Mouse (Mus musculus) gastrocnemius, postnatal 4 days (tissue): ENCODE results near the gene Olfr1293-ps. TPM values are rescaled to one million over a fixed set of nuclear protein-coding genes. Genes with fewer than 3 reads are reported as not detected.

Experiments used
- DNase-seq, 2 experiments: peaks; one replicate each; pipeline ENCODE4 v3.0.0; 2021 to 2022; ENCODE audit warnings: low spot score in 2 of 2, mixed read lengths in 2 of 2
- long read RNA-seq, 2 experiments: library from polyadenylated mRNA; stranded (forward); transcript quantifications; one replicate each; pipeline ENCODE4 v2.0.0; 2021
- total RNA-seq, 2 experiments: library from RNA; stranded (reverse); gene quantifications; 2 replicates each; pipeline ENCODE4 v1.2.3; 2021

Olfr1293-ps gene
- total RNA-seq = not detected
- long read RNA-seq, experiment 1 = 0 reads
- long read RNA-seq, experiment 2 = 0 reads

DNA sequence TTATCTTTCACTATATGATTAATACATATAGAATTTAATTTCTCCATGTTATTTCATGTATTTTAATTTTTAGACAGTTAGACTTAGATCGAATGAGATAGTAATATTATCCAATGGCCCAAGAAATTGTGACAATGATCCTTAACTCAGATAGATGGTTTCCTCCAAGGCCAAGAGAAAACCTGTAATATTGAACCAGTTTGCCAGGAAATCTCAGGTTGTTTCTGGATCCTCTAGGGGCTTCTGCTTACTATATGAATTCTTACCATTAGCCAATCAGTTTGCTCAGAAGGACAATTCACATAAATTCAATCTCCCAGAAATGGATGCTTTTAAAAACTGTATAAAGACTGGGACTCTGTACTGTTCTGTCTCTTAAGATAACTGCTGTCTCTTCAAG lies at the start of gene Olfr1293-ps:
Gene Olfr1293-ps, plus strand, starts transcription at position 301 of the 400 bp plus-strand sequence.
- DNase-seq = no peak

DNA sequence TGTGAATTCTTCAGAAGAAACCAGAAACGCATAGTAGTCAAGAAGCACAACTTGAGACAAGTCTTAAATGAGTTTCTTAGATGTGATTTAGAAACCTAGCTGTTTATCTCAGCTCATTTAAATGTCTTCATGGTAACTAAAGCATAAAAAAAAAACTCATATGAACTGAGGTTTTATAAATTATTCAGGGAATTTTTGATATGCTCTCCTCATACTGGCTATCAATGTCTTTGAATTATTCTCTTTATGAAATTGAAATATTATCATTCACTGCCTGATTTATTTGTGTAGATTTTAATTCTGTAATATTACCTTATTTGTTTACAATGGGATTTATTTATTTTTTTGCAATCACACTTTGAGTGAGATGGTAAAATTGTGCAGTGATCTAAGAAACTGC lies 44.5 kb upstream of the Olfr1293-ps start, which contains the start of gene Olfr1289:
Gene Olfr1289, plus strand, starts transcription at position 301 of the 400 bp plus-strand sequence.
- no peak for DNase-seq

- DNase-seq = no peak
These were observed 31.3 kb upstream of the Olfr1293-ps start, which contains the start of gene Olfr1290 for GRCm38 (mm10) chr2:111493729-111494128. TSS of gene Olfr1290 (minus strand) at chr2:111493829.

GRCm38 (mm10) chr2:111496880-111497279 lies 28.1 kb upstream of the Olfr1293-ps start, which contains the start of gene Olfr1291-ps1:
TSS of gene Olfr1291-ps1 (plus strand) at chr2:111497180.
- no peak for DNase-seq

DNA sequence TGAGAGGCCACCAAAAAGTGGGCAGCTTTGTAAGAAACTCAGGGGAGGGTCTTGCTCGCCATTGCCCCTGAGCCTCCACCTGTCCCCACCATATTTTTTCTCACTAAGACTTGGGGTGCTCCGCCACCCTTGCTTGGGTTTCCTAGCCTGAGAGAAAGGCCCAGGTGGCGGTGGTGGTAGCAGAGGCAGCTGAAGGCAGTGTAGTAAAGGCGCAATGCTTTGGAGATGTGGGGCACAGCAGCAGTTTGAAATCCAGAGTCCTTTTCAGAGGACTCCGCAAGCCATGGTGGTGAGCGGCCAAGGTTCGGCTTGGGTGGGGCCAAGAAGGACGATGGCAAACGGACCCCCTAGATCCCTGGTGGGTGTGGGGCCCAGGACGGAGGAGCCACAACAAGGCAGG lies 7.6 kb upstream of the Olfr1293-ps start:
- no peak for DNase-seq

DNA sequence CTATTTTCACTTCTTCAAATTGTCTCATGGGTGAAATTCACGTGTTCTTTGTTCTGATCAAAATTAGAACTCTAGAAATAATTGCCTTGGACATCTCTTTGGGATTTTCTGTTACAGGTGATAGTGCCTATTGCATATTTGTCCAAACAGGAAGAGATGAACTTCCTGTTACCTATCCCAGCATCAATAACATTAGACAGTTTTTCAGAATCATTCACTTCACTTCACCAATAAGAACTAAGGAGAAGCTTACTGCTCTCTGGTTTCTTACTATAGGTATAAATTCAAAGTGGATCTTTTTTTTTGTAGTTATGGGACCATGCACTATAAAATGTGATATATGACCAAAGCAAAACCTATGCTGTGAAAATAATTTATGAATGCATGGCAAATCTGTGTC lies 15.2 kb downstream of the Olfr1293-ps start, which contains the start of gene Olfr1294:
Gene Olfr1294, minus strand, starts transcription at position 101 of the 400 bp plus-strand sequence.
- no peak for DNase-seq

DNA sequence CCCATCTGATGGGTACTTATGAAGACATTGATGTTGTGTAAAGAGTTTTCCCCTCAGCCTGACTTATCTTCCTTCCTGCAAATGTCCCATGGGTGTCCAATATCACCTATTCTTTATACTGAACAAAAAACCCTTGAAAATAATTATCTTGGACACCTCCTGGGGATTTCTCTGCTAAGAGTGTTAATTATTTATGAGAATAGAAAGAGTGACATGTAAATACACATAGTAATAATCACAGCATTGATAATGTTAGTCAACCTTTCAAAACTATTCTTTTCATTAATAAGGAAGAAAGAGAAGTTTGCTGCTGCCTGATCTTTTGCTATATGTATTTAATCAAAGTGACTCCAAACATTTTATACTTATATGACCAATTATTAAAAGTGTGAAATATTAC lies 44.6 kb downstream of the Olfr1293-ps start, which contains the start of gene Olfr1295:
Gene Olfr1295, minus strand, starts transcription at position 101 of the 400 bp plus-strand sequence.
- DNase-seq = no peak

Other genes starting within 250 kb of the Olfr1293-ps start
- gene Olfr1278, start 235.1 kb upstream of the Olfr1293-ps start, total RNA-seq = not detected
- not detected for gene Olfr1279, start 224.6 kb upstream of the Olfr1293-ps start, total RNA-seq
- gene Olfr1280, start 211.2 kb upstream of the Olfr1293-ps start, total RNA-seq = not detected
- not detected for gene Olfr1281, start 198.7 kb upstream of the Olfr1293-ps start, total RNA-seq
- not detected for gene Olfr1282, start 189.1 kb upstream of the Olfr1293-ps start, total RNA-seq
- not detected for gene Olfr1283, start 158.4 kb upstream of the Olfr1293-ps start, total RNA-seq
- gene Olfr1284, start 149.7 kb upstream of the Olfr1293-ps start, total RNA-seq = not detected
- gene Olfr1286, start 102.1 kb upstream of the Olfr1293-ps start, total RNA-seq = not detected
- not detected for gene Olfr1287, start 76.1 kb upstream of the Olfr1293-ps start, total RNA-seq
- gene Olfr1288, start 51.1 kb upstream of the Olfr1293-ps start, total RNA-seq = not detected
- gene Olfr1289, start 44.4 kb upstream of the Olfr1293-ps start, total RNA-seq = not detected
- gene Olfr1290, start 31.4 kb upstream of the Olfr1293-ps start, total RNA-seq = not detected
- gene Olfr1291-ps1, start 28.0 kb upstream of the Olfr1293-ps start, total RNA-seq = not detected
- not detected for gene Olfr1294, start 15.1 kb downstream of the Olfr1293-ps start, total RNA-seq
- not detected for gene Olfr1295, start 44.5 kb downstream of the Olfr1293-ps start, total RNA-seq
- not detected for gene Olfr1297, start 101.3 kb downstream of the Olfr1293-ps start, total RNA-seq
- not detected for gene Olfr1298, start 124.0 kb downstream of the Olfr1293-ps start, total RNA-seq
- not detected for gene Olfr1299, start 136.2 kb downstream of the Olfr1293-ps start, total RNA-seq
- gene Olfr1301, start 225.8 kb downstream of the Olfr1293-ps start, total RNA-seq = not detected